Mouse (Mus musculus) small intestine, adult 2 months (tissue): ENCODE data around the gene Flywch1. TPM values are rescaled to one million over a fixed set of nuclear protein-coding genes. Genes with fewer than 3 reads are reported as not detected.

ENCODE experiments used
- H3K27ac ChIP-seq: fragments of 200-500 bp; 2 replicates; pipeline ENCODE4 v1.5.1; 2012; ENCODE audit warnings: low read depth, low read length, control low read depth, inconsistent platforms; ENCODE audit not compliant: insufficient read depth
- H3K27me3 ChIP-seq: fragments of 200-500 bp; 2 replicates; pipeline ENCODE4 v1.6.1; 2012; ENCODE audit warnings: mild to moderate bottlenecking, moderate library complexity, low read length, inconsistent platforms; ENCODE audit not compliant: control insufficient read depth, insufficient read depth
- H3K36me3 ChIP-seq: fragments of 200-500 bp; 2 replicates; pipeline ENCODE4 v1.6.1; 2012; ENCODE audit warnings: mild to moderate bottlenecking, low read length, control low read depth, inconsistent platforms; ENCODE audit not compliant: control insufficient read depth, insufficient read depth
- H3K4me1 ChIP-seq: fragments of 200-500 bp; 2 replicates; pipeline ENCODE4 v1.6.1; 2012; ENCODE audit warnings: low read length, inconsistent platforms, mixed read lengths; ENCODE audit not compliant: control insufficient read depth, insufficient read depth, insufficient read length
- H3K4me3 ChIP-seq: fragments of 200-500 bp; 2 replicates; pipeline ENCODE4 v1.5.1; 2012; ENCODE audit warnings: low read depth, mild to moderate bottlenecking, control low read depth, inconsistent platforms, low read length, moderate library complexity
- CTCF ChIP-seq: fragments of 200-500 bp; IDR thresholded peaks from 2 replicates; pipeline ENCODE4 v1.5.1; 2012; ENCODE audit warnings: low read depth, mild to moderate bottlenecking, control low read depth, inconsistent platforms, low read length, moderate library complexity, mixed read lengths; ENCODE audit not compliant: insufficient replicate concordance, insufficient read length; ENCODE audit errors: extremely low read depth
- POLR2A ChIP-seq: fragments of 200-500 bp; IDR thresholded peaks from 2 replicates; pipeline ENCODE4 v1.6.1; 2012; ENCODE audit warnings: low read depth, mild to moderate bottlenecking, control low read depth, inconsistent platforms, low read length, moderate library complexity
- WGBS: fragments of 180-500 bp; shearing (Covaris S2); methylation state at CpG from one replicate; pipeline ENCODE4 v1.1.7; 2018; 5-methylcytosine and 5-hydroxymethylcytosine counted together
- polyA plus RNA-seq: library from polyadenylated mRNA; depleted of rRNA; stranded (reverse); fragments of >200 nt; gene quantifications from 2 replicates; pipeline ENCODE4 v1.2.3, GENCODE M21; 2012

Gene Flywch1
- polyA plus RNA-seq, 1 experiment: 34.1 TPM

DNA sequence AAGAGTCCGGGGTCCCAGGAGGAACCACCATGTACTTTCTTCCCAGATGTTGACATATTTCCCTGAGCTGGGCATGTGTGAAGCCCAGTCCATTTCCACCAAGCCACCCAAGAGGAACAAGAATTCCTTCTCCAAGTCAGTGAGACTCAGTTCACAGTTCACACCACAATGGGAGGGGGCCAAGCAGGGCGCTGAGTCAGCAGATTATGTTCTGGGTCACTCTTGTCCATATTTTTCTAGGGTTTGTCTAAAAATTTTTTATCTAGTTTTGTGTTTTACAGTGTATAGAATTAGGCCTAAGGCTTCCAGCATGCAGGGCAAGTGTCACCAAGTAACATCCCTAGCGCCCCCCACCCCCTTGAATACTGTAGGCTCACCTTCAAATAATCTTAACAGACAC, 10.2 kb downstream of the Flywch1 start:
- H3K36me3 ChIP-seq: peaks cover 11% of the 10 kb centered on the region; the same call in 1 of the 2 replicates
- TF ChIP-seq CTCF (no peak), POLR2A (no peak)
- WGBS: 98% methylated on average over 3 of the region's 3 CpGs
- H3K4me1 ChIP-seq: peaks cover 19% of the 10 kb centered on the region; the same call in 1 of the 2 replicates
- H3K4me3 ChIP-seq: no peak overlapping the region
- no peaks in the 10 kb centered on the region for H3K27me3 ChIP-seq
- no peak overlapping the region for H3K27ac ChIP-seq

GRCm38 (mm10) chr17:23760231-23760630, 11.2 kb downstream of the Flywch1 start:
- Histone ChIP-seq H3K4me1 (peaks cover 19% of the 10 kb centered on the region; the same call in 1 of the 2 replicates), H3K4me3 (peak overlapping the region; percentile 23; the same call in 1 of the 2 replicates), H3K27me3 (no peaks in the 10 kb centered on the region), H3K36me3 (peaks cover 13% of the 10 kb centered on the region), H3K27ac (no peak overlapping the region)
- WGBS: 96% methylated on average over 9 of the region's 9 CpGs
- TF ChIP-seq POLR2A (no peak), CTCF (no peak)

DNA sequence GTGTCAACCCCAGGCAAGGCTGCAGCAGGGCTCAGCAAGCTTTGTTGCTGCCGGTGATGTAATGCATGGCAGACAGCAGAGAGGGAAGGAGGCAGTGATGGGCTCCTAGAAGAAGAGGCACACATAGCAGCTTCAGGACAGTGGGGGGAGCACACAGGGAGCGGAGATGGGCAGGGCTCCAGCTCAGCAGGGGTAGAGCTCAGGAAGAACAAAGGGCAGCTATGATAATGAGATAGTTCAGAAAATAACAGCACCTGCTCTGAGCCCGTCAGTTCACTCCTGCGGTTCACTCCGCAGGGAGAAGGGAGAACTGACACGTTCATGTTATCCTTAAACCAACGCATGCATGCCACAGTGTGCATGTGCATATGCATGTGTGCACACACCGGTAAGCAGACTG, 12.6 kb downstream of the Flywch1 start:
- Histone ChIP-seq H3K27ac (no peak overlapping the region), H3K4me1 (peaks cover 18% of the 10 kb centered on the region; the same call in 1 of the 2 replicates), H3K27me3 (no peaks in the 10 kb centered on the region), H3K36me3 (peaks cover 13% of the 10 kb centered on the region), H3K4me3 (0 out of 2 replicates have a peak overlapping the region, but pooled peaks have one; percentile 1)
- TF ChIP-seq CTCF (no peak), POLR2A (peak; percentile 32; the same call in 1 of the 2 replicates)
- WGBS: 49% methylated on average over 8 of the region's 8 CpGs

DNA sequence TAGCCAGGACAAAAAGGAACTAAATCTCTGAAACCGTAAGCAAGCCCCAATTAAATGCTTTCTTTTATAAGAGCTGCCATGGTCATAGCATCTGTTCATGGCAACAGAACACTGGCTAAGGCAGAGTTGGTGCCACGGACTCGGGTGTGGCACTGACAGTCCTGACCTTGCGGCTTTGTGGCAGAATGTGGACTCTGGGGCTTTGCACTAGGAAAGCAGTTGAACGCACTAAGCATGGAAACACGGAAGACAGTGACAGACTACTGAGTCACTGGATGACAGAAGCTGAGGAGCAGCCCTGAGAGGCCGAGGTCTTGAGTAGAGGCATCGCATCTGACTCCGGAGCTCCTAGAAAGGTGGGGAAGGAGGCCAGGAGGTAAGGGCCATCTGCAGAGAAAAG, 13.8 kb downstream of the Flywch1 start:
- peak overlapping the region; percentile 47; the same call in 1 of the 2 replicates for H3K27ac ChIP-seq
- 81% methylated on average over 9 of the region's 9 CpGs for WGBS
- no peak overlapping the region for H3K4me3 ChIP-seq
- no peaks in the 10 kb centered on the region for H3K27me3 ChIP-seq
- TF ChIP-seq CTCF: no peak
- no peak for TF ChIP-seq POLR2A
- peaks cover 9% of the 10 kb centered on the region; the same call in 1 of the 2 replicates for H3K4me1 ChIP-seq
- peaks cover 17% of the 10 kb centered on the region for H3K36me3 ChIP-seq

DNA sequence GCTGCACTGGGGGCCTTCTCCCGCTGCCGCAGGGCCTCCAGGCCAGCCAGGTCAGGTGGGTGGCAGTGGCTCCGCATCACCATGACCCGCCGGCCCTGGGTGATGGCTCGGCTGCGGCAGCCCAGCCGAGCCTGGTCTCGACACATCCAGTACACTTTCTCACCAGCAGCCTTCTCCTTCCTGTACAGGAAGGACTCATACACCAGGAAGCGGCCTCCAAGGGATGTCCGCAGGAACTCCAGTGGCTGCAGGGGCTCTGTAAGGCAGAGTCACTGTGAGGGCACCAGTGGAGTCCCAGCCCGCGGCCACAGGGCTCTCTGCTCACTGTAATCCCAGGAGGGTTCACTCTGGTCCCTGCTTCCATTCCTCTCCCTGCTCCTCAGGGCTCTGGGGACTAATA, 15.7 kb downstream of the Flywch1 start:
- no peak overlapping the region for H3K4me3 ChIP-seq
- H3K36me3 ChIP-seq: peaks cover 14% of the 10 kb centered on the region
- H3K27ac ChIP-seq: no peak overlapping the region

DNA sequence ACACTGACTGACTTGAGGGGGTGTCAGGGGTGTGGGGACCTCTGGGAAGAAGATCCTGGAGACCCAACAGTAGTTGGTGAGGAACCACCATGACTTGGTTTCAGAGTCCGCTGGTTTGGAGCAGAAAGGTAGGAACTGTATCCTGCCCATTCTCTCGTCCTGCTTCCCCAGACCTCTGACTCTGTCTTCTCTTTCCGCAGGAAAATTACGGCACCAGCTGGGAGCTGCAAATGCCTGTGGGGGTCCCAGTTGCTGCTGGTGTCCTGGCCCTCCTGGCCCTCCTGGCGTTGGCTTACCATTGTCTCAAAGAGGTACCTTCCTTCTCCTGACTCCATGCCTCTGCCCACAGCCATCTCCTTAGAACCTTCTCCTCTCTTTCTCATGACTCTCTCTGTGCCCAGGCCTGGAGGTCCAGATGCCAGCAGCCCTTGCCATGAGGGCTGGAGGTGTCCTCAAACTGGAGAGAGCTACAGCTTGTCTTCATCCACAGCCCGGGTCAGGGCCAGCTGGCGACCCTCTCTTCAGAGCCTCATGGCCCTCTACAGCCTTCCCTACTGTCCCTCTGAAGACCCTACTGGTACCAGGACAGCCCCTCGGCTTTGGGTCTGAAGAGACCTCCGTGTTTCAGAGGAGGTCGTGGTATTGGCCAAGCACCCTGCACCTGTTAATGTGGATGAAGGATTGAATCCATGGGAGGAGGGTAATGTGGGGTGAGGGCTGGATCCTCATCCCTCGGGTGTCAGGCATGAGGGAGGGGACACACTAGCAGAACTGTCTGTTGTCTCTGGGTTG, 21.8 kb downstream of the Flywch1 start:
- Histone ChIP-seq H3K36me3 (peaks cover 5% of the 10 kb centered on the region), H3K4me1 (peaks cover 24% of the 10 kb centered on the region), H3K27ac (peak overlapping the region; percentile 48), H3K4me3 (peak overlapping the region; percentile 58), H3K27me3 (peaks cover 11% of the 10 kb centered on the region; the same call in 1 of the 2 replicates)
- TF ChIP-seq CTCF (no peak), POLR2A (no peak)
- 82% methylated on average over 11 of the region's 11 CpGs for WGBS

More for the DNA sequence above, 15.7 kb downstream of the Flywch1 start:
- TF ChIP-seq CTCF (no peak), POLR2A (no peak)
- Histone ChIP-seq H3K27me3 (no peaks in the 10 kb centered on the region), H3K4me1 (peaks cover 7% of the 10 kb centered on the region; the same call in 1 of the 2 replicates)
- 83% methylated on average over 13 of the region's 13 CpGs for WGBS

- Histone ChIP-seq H3K4me3 (peak overlapping the region; percentile 58), H3K27ac (peak overlapping the region; percentile 48), H3K36me3 (peaks cover 5% of the 10 kb centered on the region), H3K4me1 (peaks cover 24% of the 10 kb centered on the region), H3K27me3 (peaks cover 14% of the 10 kb centered on the region; the same call in 1 of the 2 replicates)
- TF ChIP-seq POLR2A (no peak), CTCF (peak; percentile 75; the same call in 1 of the 2 replicates)
- WGBS: 10% methylated on average over 10 of the region's 10 CpGs
Measured at GRCm38 (mm10) chr17:23748631-23749391, 22.6 kb downstream of the Flywch1 start.
